Mouse (Mus musculus) c-Kit-positive CD71-negative TER-119-negative erythroid progenitor cells, embryonic 14.5 days (primary cell): ENCODE data around the gene Rxfp2.

Source experiments
- DNase-seq: peaks from one replicate; pipeline ENCODE4 v3.0.0-alpha.2; 2013; ENCODE audit warnings: low read depth

The Rxfp2 gene

GRCm38 (mm10) chr5:150115271-150116092, 97.0 kb downstream of the Rxfp2 start:
- DNase-seq, result no peak

GRCm38 (mm10) chr5:150116216-150116905, 97.9 kb downstream of the Rxfp2 start:
- DNase-seq, result no peak

- DNase-seq, result no peak
Measured at GRCm38 (mm10) chr5:150116906-150117216, 98.4 kb downstream of the Rxfp2 start.

- DNase-seq, result no peak
Measured at GRCm38 (mm10) chr5:150118124-150118454, 99.6 kb downstream of the Rxfp2 start.

- DNase-seq, result peak; percentile 89
Measured at GRCm38 (mm10) chr5:150118455-150119241, 100.2 kb downstream of the Rxfp2 start, which contains the start of gene Fry. Fry (plus strand) TSS chr5:150118645.

- no peak for DNase-seq
Measured at GRCm38 (mm10) chr5:150120676-150121075, 102.2 kb downstream of the Rxfp2 start.

GRCm38 (mm10) chr5:150122095-150122494, 103.6 kb downstream of the Rxfp2 start:
- no peak for DNase-seq

- no peak for DNase-seq
Measured at GRCm38 (mm10) chr5:150122571-150122970, 104.1 kb downstream of the Rxfp2 start.

GRCm38 (mm10) chr5:150125920-150126319, 107.4 kb downstream of the Rxfp2 start:
- DNase-seq, result no peak

- no peak for DNase-seq
Measured at GRCm38 (mm10) chr5:150128432-150128831, 110.0 kb downstream of the Rxfp2 start.

- DNase-seq, result no peak
Measured at GRCm38 (mm10) chr5:150130144-150130543, 111.7 kb downstream of the Rxfp2 start.

- no peak for DNase-seq
Measured at GRCm38 (mm10) chr5:150131166-150131565, 112.7 kb downstream of the Rxfp2 start.
